Mouse (Mus musculus) bone marrow, adult 2 months (tissue): ENCODE measurements around the gene Vps72. TPM values are rescaled to one million over a fixed set of nuclear protein-coding genes. Genes with fewer than 3 reads are reported as not detected.

ENCODE experiments used
- H3K27ac ChIP-seq: fragments of 200-500 bp; 2 replicates; pipeline ENCODE4 v1.5.1; 2012; ENCODE audit warnings: low read depth, mild to moderate bottlenecking, control low read depth, inconsistent platforms, low read length; ENCODE audit not compliant: control insufficient read depth, poor library complexity, insufficient read depth
- H3K4me1 ChIP-seq: fragments of 200-500 bp; 2 replicates; pipeline ENCODE4 v1.6.1; 2011; ENCODE audit warnings: low read length; ENCODE audit not compliant: control insufficient read depth, insufficient read depth
- H3K4me3 ChIP-seq: fragments of 200-500 bp; replicated peaks from 2 replicates; pipeline ENCODE3; 2011; ENCODE audit warnings: mild to moderate bottlenecking, low read depth, low read length, control low read depth; ENCODE audit not compliant: control insufficient read depth
- CTCF ChIP-seq: fragments of 200-500 bp; IDR thresholded peaks from 2 replicates; pipeline ENCODE4 v1.5.1; 2011; ENCODE audit warnings: low read length, control low read depth; ENCODE audit not compliant: control insufficient read depth, insufficient read depth
- POLR2A ChIP-seq: fragments of 200-500 bp; IDR thresholded peaks from 2 replicates; pipeline ENCODE4 v1.6.1; 2011; ENCODE audit warnings: low read depth, mild to moderate bottlenecking, control low read depth, low read length, borderline replicate concordance; ENCODE audit not compliant: control insufficient read depth
- WGBS: fragments of 180-500 bp; shearing (Covaris S2); methylation state at CpG from one replicate; pipeline ENCODE4 v1.1.7; 2018; 5-methylcytosine and 5-hydroxymethylcytosine counted together
- polyA plus RNA-seq: library from polyadenylated mRNA; stranded (reverse); fragments of >200 nt; gene quantifications from 2 replicates; pipeline ENCODE4 v1.2.4, GENCODE M21; 2011; ENCODE audit warnings: low replicate concordance; ENCODE audit not compliant: missing spikeins, insufficient read depth, insufficient read length

Vps72 gene
- polyA plus RNA-seq: 17.0 and 39.0 TPM in 2 replicates

- Histone ChIP-seq H3K4me1 (peaks cover 1% of the 10 kb centered on the region; the same call in 1 of the 2 replicates), H3K4me3 (peak within 1 kb of the TSS; percentile 99), H3K27ac (peak within 1 kb of the TSS; percentile 91)
- TF ChIP-seq POLR2A (peak; percentile 67; the same call in 1 of the 2 replicates), CTCF (no peak)
- 1% methylated on average over 54 of the region's 54 CpGs for WGBS
Measured at GRCm38 (mm10) chr3:95110911-95111726, at the start of gene Vps72. Gene Vps72 (plus strand): TSS chr3:95111022.

- H3K27ac ChIP-seq: no peak overlapping the region
- H3K4me3 ChIP-seq: no peak overlapping the region
- 89% methylated on average over 4 of the region's 4 CpGs for WGBS
- no peaks in the 10 kb centered on the region for H3K4me1 ChIP-seq
- TF ChIP-seq CTCF (no peak), POLR2A (no peak)
Measured at GRCm38 (mm10) chr3:95063741-95064140, 47.1 kb upstream of the Vps72 start.

- 88% methylated on average over 1 of the region's 1 CpGs for WGBS
Measured at GRCm38 (mm10) chr3:95065553-95065952, 45.3 kb upstream of the Vps72 start.

GRCm38 (mm10) chr3:95066095-95066494 is 44.7 kb upstream of the Vps72 start:
- Histone ChIP-seq H3K4me1 (no peaks in the 10 kb centered on the region), H3K27ac (no peak overlapping the region), H3K4me3 (no peak overlapping the region)
- TF ChIP-seq POLR2A (no peak), CTCF (no peak)
- WGBS: 71% methylated on average over 6 of the region's 6 CpGs

More at GRCm38 (mm10) chr3:95065553-95065952, 45.3 kb upstream of the Vps72 start:
- H3K4me3 ChIP-seq: no peak overlapping the region
- H3K4me1 ChIP-seq: no peaks in the 10 kb centered on the region
- TF ChIP-seq CTCF: no peak
- no peak for TF ChIP-seq POLR2A
- no peak overlapping the region for H3K27ac ChIP-seq

GRCm38 (mm10) chr3:95066570-95066969 is 44.3 kb upstream of the Vps72 start:
- Histone ChIP-seq H3K27ac (no peak overlapping the region), H3K4me3 (no peak overlapping the region), H3K4me1 (no peaks in the 10 kb centered on the region)
- 75% methylated on average over 11 of the region's 11 CpGs for WGBS
- TF ChIP-seq CTCF: no peak
- TF ChIP-seq POLR2A: no peak

- 92% methylated on average over 2 of the region's 2 CpGs for WGBS
- Histone ChIP-seq H3K27ac (no peak overlapping the region), H3K4me3 (no peak overlapping the region), H3K4me1 (no peaks in the 10 kb centered on the region)
- no peak for TF ChIP-seq CTCF
- no peak for TF ChIP-seq POLR2A
Measured at GRCm38 (mm10) chr3:95071606-95072005, 39.2 kb upstream of the Vps72 start.

GRCm38 (mm10) chr3:95088071-95088470 is 22.8 kb upstream of the Vps72 start:
- WGBS: 97% methylated on average over 1 of the region's 1 CpGs
- no peak for TF ChIP-seq CTCF
- TF ChIP-seq POLR2A: no peak
- Histone ChIP-seq H3K4me1 (no peaks in the 10 kb centered on the region), H3K4me3 (no peak overlapping the region), H3K27ac (no peak overlapping the region)

GRCm38 (mm10) chr3:95100854-95101253 is 10.0 kb upstream of the Vps72 start:
- TF ChIP-seq POLR2A: no peak
- TF ChIP-seq CTCF: no peak
- Histone ChIP-seq H3K27ac (no peak overlapping the region), H3K4me1 (no peaks in the 10 kb centered on the region; the same call in 1 of the 2 replicates), H3K4me3 (no peak overlapping the region)
- WGBS: 9% methylated on average over 2 of the region's 2 CpGs
